Mouse (Mus musculus) ES-E14 (cell line): Measurements from ENCODE around the gene Cd180. TPM values are rescaled to one million over a fixed set of nuclear protein-coding genes. Genes with fewer than 3 reads are reported as not detected.

Experiments
- DNase-seq: peaks from one replicate; pipeline ENCODE4 v3.0.0-alpha.2; 2013; ENCODE audit warnings: low read depth, low spot score
- H3K27ac ChIP-seq: 2 replicates; pipeline ENCODE4 v1.5.1; 2012; ENCODE audit warnings: low read depth, mild to moderate bottlenecking, low read length, moderate library complexity, mixed read lengths; ENCODE audit not compliant: poor library complexity, insufficient read depth, severe bottlenecking
- H3K36me3 ChIP-seq: 2 replicates; pipeline ENCODE4 v1.6.1; 2012; ENCODE audit warnings: mild to moderate bottlenecking, low read length, moderate library complexity, mixed read lengths; ENCODE audit not compliant: control insufficient read depth, poor library complexity, insufficient read depth, severe bottlenecking
- H3K4me1 ChIP-seq, 2 experiments: fragments of 150-350 bp in 1 of 2; sonication (generic) in 1 of 2; 2 replicates each; pipeline ENCODE4 v1.6.1; 2012; ENCODE audit warnings: low read length in 2 of 2, mild to moderate bottlenecking in 1 of 2, mixed read lengths in 1 of 2; ENCODE audit not compliant: control insufficient read depth in 2 of 2, insufficient read depth in 2 of 2, poor library complexity in 1 of 2
- H3K4me3 ChIP-seq, 2 experiments: fragments of 150-350 bp in 1 of 2; sonication (generic) in 1 of 2; 2 replicates each; pipeline ENCODE4 v1.5.1; 2012; ENCODE audit warnings: low read length in 2 of 2, low read depth in 1 of 2, mild to moderate bottlenecking in 1 of 2, mixed read lengths in 1 of 2; ENCODE audit not compliant: insufficient read depth in 1 of 2, poor library complexity in 1 of 2, severe bottlenecking in 1 of 2
- H3K9ac ChIP-seq: 2 replicates; pipeline ENCODE4 v1.6.1; 2012; ENCODE audit warnings: low read depth, mild to moderate bottlenecking, low read length, mixed read lengths; ENCODE audit not compliant: poor library complexity, insufficient read depth, severe bottlenecking
- H3K9me3 ChIP-seq: fragments of 150-350 bp; sonication (generic); 2 replicates; pipeline ENCODE4 v1.6.1; 2012; ENCODE audit warnings: low read depth, mild to moderate bottlenecking, low read length; ENCODE audit not compliant: control insufficient read depth, insufficient read depth
- CHD2 ChIP-seq: IDR thresholded peaks from 2 replicates; pipeline ENCODE4 v1.6.1; 2014; ENCODE audit warnings: mild to moderate bottlenecking, low read depth, low read length, inconsistent platforms
- HCFC1 ChIP-seq: IDR thresholded peaks from 2 replicates; pipeline ENCODE4 v1.6.1; 2012; ENCODE audit warnings: low read length, inconsistent platforms, borderline replicate concordance; ENCODE audit not compliant: insufficient read depth
- MAFK ChIP-seq: IDR thresholded peaks from 2 replicates; pipeline ENCODE4 v1.6.1; 2014; ENCODE audit warnings: mild to moderate bottlenecking, low read depth, low read length, inconsistent platforms; ENCODE audit not compliant: insufficient read depth
- ZC3H11A ChIP-seq: IDR thresholded peaks from 2 replicates; pipeline ENCODE4 v1.6.1; 2012; ENCODE audit warnings: low read depth, mild to moderate bottlenecking, inconsistent platforms, low read length, borderline replicate concordance
- ZNF384 ChIP-seq: IDR thresholded peaks from 2 replicates; pipeline ENCODE4 v1.6.1; 2012; ENCODE audit warnings: low read depth, low read length, inconsistent platforms
- in situ Hi-C, 2 experiments: fragments of 600-800 bp; cut with MboI; formaldehyde crosslinking; loops; one replicate each; pipeline ENCODE4 v1.15.1; 2025; ENCODE audit warnings: low sequenced_read_pairs in 2 of 2, inconsistent platforms in 1 of 2; ENCODE audit not compliant: unreplicated experiment in 2 of 2
- total RNA-seq: library from RNA; depleted of rRNA; stranded (reverse); fragments of 300-350 nt; gene quantifications from 2 replicates; pipeline ENCODE4 v1.2.3, GENCODE M21; 2012

Gene Cd180
- total RNA-seq, 1 experiment, result 0.13 TPM

GRCm38 (mm10) chr13:102761410-102761809, 68.1 kb downstream of the Cd180 start:
- in situ Hi-C loops, result no loop called here
- H3K4me3 ChIP-seq, result no peak overlapping the region
- no peaks in the 10 kb centered on the region for H3K9me3 ChIP-seq
- H3K36me3 ChIP-seq, result peaks cover 5% of the 10 kb centered on the region; the same call in 1 of the 2 replicates
- H3K9ac ChIP-seq, result no peak overlapping the region
- DNase-seq, result no peak
- no peak overlapping the region for H3K27ac ChIP-seq
- TF ChIP-seq CHD2 (no peak), ZNF384 (no peak), HCFC1 (no peak), ZC3H11A (no peak), MAFK (no peak)
- H3K4me1 ChIP-seq, result 0 out of 4 replicates have a peak, but pooled peaks cover 0 to 2% of the 10 kb centered on the region in 2 experiments

DNA sequence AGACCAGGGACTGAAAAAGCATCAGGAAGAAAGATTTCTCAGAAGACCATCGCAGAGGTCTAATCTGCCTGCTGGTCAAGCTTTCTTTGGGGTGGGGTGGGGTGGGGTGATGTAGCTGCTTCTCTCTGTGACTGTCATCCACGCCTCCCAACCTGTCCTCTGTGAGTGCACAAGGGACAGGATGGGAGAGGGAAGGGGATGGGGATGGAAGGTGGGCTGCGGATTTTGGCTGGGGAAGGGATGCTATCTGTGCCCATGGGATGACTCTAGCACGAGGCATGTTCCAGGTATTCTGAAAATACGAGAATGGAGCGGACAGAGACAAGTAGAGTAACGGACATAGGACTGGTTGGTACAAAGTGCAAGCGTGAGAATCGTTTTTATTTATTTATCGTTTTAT, 68.8 kb downstream of the Cd180 start:
- in situ Hi-C loops, result no loop called here
- H3K9ac ChIP-seq, result no peak overlapping the region
- no peaks in the 10 kb centered on the region for H3K9me3 ChIP-seq
- H3K36me3 ChIP-seq, result peaks cover 5% of the 10 kb centered on the region; the same call in 1 of the 2 replicates
- 0 out of 4 replicates have a peak, but pooled peaks cover 0 to 2% of the 10 kb centered on the region in 2 experiments for H3K4me1 ChIP-seq
- H3K4me3 ChIP-seq, result no peak overlapping the region
- TF ChIP-seq ZC3H11A (no peak), HCFC1 (no peak), CHD2 (no peak), MAFK (no peak), ZNF384 (no peak)
- H3K27ac ChIP-seq, result no peak overlapping the region
- DNase-seq, result no peak

- Histone ChIP-seq H3K4me3 (no peak overlapping the region), H3K9me3 (no peaks in the 10 kb centered on the region), H3K9ac (no peak overlapping the region), H3K36me3 (peaks cover 5% of the 10 kb centered on the region; the same call in 1 of the 2 replicates), H3K4me1 (0 out of 4 replicates have a peak, but pooled peaks cover 0 to 2% of the 10 kb centered on the region in 2 experiments), H3K27ac (no peak overlapping the region)
- no peak for DNase-seq
- in situ Hi-C loops, result no loop called here
- TF ChIP-seq CHD2, result no peak
- TF ChIP-seq MAFK, result no peak
- TF ChIP-seq HCFC1, result no peak
- TF ChIP-seq ZNF384, result no peak
- TF ChIP-seq ZC3H11A, result no peak
Measured at GRCm38 (mm10) chr13:102764218-102764617, 70.9 kb downstream of the Cd180 start.

DNA sequence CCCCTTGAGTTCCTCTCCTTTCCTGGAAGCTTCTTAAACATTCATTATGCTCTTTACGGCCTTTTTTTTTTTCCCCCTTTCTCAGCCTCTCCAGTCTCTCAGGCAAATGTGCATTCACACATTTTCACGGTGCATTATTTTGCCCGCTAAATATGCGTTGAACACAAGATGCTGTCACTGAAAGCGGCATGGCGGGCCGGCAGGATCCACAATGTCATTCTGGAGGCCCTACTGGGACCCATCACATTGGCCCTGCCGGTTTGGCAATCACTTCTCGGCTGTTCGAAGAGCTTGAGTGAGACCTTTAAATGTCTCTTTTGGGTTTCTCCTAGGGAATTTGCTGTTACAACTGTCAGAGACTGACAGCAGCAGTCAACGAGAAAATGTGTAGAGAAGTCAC, 71.9 kb downstream of the Cd180 start:
- Histone ChIP-seq H3K36me3 (peaks cover 5% of the 10 kb centered on the region; the same call in 1 of the 2 replicates), H3K9ac (no peak overlapping the region), H3K4me1 (0 out of 4 replicates have a peak, but pooled peaks cover 0 to 2% of the 10 kb centered on the region in 2 experiments), H3K4me3 (no peak overlapping the region), H3K9me3 (no peaks in the 10 kb centered on the region), H3K27ac (no peak overlapping the region)
- no peak for DNase-seq
- in situ Hi-C loops, result no loop called here
- TF ChIP-seq HCFC1, result no peak
- TF ChIP-seq MAFK, result no peak
- no peak for TF ChIP-seq ZNF384
- no peak for TF ChIP-seq ZC3H11A
- no peak for TF ChIP-seq CHD2

DNA sequence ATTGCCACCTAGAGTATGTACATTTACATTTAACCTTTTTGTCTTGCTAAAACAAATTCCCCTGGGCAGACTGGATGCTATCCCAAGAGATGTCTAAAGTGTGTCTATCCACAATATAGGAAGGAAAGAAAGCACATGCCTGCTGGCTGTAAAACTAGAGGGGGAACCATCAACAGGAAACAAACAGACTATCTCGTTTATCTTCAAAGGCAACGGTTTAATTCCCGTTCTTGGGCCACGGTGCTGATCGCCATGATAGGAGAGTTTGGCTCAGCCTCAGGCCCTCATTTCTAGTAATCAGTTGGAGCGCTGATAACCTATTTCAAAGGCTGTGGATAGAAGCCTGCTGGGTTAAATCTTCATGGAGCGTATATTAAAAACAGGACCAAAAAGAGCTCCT, 73.8 kb downstream of the Cd180 start:
- no peaks in the 10 kb centered on the region for H3K9me3 ChIP-seq
- no peak for DNase-seq
- H3K9ac ChIP-seq, result no peak overlapping the region
- no peak overlapping the region for H3K4me3 ChIP-seq
- H3K36me3 ChIP-seq, result no peaks in the 10 kb centered on the region
- H3K27ac ChIP-seq, result no peak overlapping the region
- in situ Hi-C loops, result no loop called here
- H3K4me1 ChIP-seq, result 0 out of 4 replicates have a peak, but pooled peaks cover 0 to 2% of the 10 kb centered on the region in 2 experiments
- TF ChIP-seq HCFC1, result no peak
